Mouse (Mus musculus): ENCODE measurements around the gene Crabp2. TPM values are rescaled to one million over a fixed set of nuclear protein-coding genes. Genes with fewer than 3 reads are reported as not detected.

Gene Crabp2
- polyA plus RNA-seq, 1 experiment from 2014 or later: 50.7 TPM

GRCm38 (mm10) chr3:87947056-87947810 is 1.2 kb upstream of the Crabp2 start:
- WGBS: 5% methylated on average over 26 of the region's 26 CpGs
- Histone ChIP-seq H3K4me1 (replicated peaks) (peaks cover 51% of the 10 kb centered on the region), H3K9ac (0 out of 2 replicates have a peak overlapping the region, but pooled peaks have one; percentile 20), H3K27ac (replicated peaks) (no peak overlapping the region), H3K4me3 (peak overlapping the region; percentile 26), H3K9me3 (no peaks in the 10 kb centered on the region), H3K27me3 (0 out of 2 replicates have a peak, but pooled peaks cover 2% of the 10 kb centered on the region), H3K4me2 (peak overlapping the region; percentile 59), H3K36me3 (no peaks in the 10 kb centered on the region)
- no peak for ATAC-seq (ENCODE audit: low FRiP score, low read depth)

GRCm38 (mm10) chr3:87947811-87948199 is 661 bp upstream of the Crabp2 start:
- Histone ChIP-seq H3K36me3 (no peaks in the 10 kb centered on the region), H3K4me1 (replicated peaks) (peaks cover 56% of the 10 kb centered on the region), H3K4me3 (peak overlapping the region; percentile 26), H3K9me3 (no peaks in the 10 kb centered on the region), H3K27ac (replicated peaks) (no peak overlapping the region), H3K27me3 (0 out of 2 replicates have a peak, but pooled peaks cover 2% of the 10 kb centered on the region), H3K4me2 (peak overlapping the region; percentile 59), H3K9ac (0 out of 2 replicates have a peak overlapping the region, but pooled peaks have one; percentile 20)
- under 1% methylated on average over 17 of the region's 17 CpGs for WGBS
- no peak for ATAC-seq (ENCODE audit: low FRiP score, low read depth)

- Histone ChIP-seq H3K4me1 (replicated peaks) (peaks cover 60% of the 10 kb centered on the region), H3K4me3 (peak overlapping the region; percentile 26), H3K9me3 (no peaks in the 10 kb centered on the region), H3K27ac (replicated peaks) (no peak overlapping the region; the same call in 1 of the 2 replicates), H3K36me3 (no peaks in the 10 kb centered on the region), H3K9ac (no peak overlapping the region), H3K4me2 (peak overlapping the region; percentile 59), H3K27me3 (0 out of 2 replicates have a peak, but pooled peaks cover 2% of the 10 kb centered on the region)
- WGBS: 12% methylated on average over 16 of the region's 16 CpGs
- ATAC-seq (ENCODE audit: low FRiP score, low read depth): no peak
Observed at GRCm38 (mm10) chr3:87949266-87949954, 944 bp downstream of the Crabp2 start.

- ATAC-seq (ENCODE audit: low FRiP score, low read depth): no peak
- no peak overlapping the region for H3K27ac ChIP-seq (replicated peaks)
- H3K36me3 ChIP-seq: no peaks in the 10 kb centered on the region
- H3K9ac ChIP-seq: no peak overlapping the region
- H3K4me3 ChIP-seq: no peak overlapping the region
- peak overlapping the region; percentile 19; the same call in 1 of the 2 replicates for H3K4me2 ChIP-seq
- no peaks in the 10 kb centered on the region for H3K9me3 ChIP-seq
- 10% methylated on average over 13 of the region's 13 CpGs for WGBS
- peaks cover 60% of the 10 kb centered on the region for H3K4me1 ChIP-seq (replicated peaks)
- 0 out of 2 replicates have a peak, but pooled peaks cover 2% of the 10 kb centered on the region for H3K27me3 ChIP-seq
Observed at GRCm38 (mm10) chr3:87949955-87950515, 1.6 kb downstream of the Crabp2 start.

GRCm38 (mm10) chr3:87951946-87952345 is 3.5 kb downstream of the Crabp2 start:
- Histone ChIP-seq H3K4me2 (peak overlapping the region; percentile 47), H3K9me3 (no peaks in the 10 kb centered on the region), H3K4me1 (replicated peaks) (peaks cover 46% of the 10 kb centered on the region), H3K4me3 (peak overlapping the region; percentile 13), H3K9ac (0 out of 2 replicates have a peak overlapping the region, but pooled peaks have one; percentile 5), H3K27me3 (0 out of 2 replicates have a peak, but pooled peaks cover 2% of the 10 kb centered on the region), H3K36me3 (no peaks in the 10 kb centered on the region), H3K27ac (replicated peaks) (0 out of 2 replicates have a peak overlapping the region, but pooled peaks have one; percentile 30)
- no peak; the same call in 1 of the 2 replicates for ATAC-seq (ENCODE audit: low FRiP score, low read depth)
- WGBS: 12% methylated on average over 12 of the region's 12 CpGs

- peak overlapping the region; percentile 47 for H3K4me2 ChIP-seq
- H3K4me1 ChIP-seq (replicated peaks): peaks cover 41% of the 10 kb centered on the region
- no peaks in the 10 kb centered on the region for H3K36me3 ChIP-seq
- H3K9me3 ChIP-seq: no peaks in the 10 kb centered on the region
- ATAC-seq (ENCODE audit: low FRiP score, low read depth): peak; percentile 53; the same call in 1 of the 2 replicates
- WGBS: 3% methylated on average over 5 of the region's 5 CpGs
- H3K4me3 ChIP-seq: peak overlapping the region; percentile 13
- H3K27ac ChIP-seq (replicated peaks): peak overlapping the region; percentile 30; the same call in 1 of the 2 replicates
- H3K27me3 ChIP-seq: 0 out of 2 replicates have a peak, but pooled peaks cover 2% of the 10 kb centered on the region
- 0 out of 2 replicates have a peak overlapping the region, but pooled peaks have one; percentile 5 for H3K9ac ChIP-seq
Observed at GRCm38 (mm10) chr3:87952440-87952839, 4.0 kb downstream of the Crabp2 start.

- Histone ChIP-seq H3K36me3 (no peaks in the 10 kb centered on the region), H3K4me2 (no peak overlapping the region), H3K4me3 (no peak overlapping the region), H3K27ac (replicated peaks) (no peak overlapping the region), H3K9me3 (no peaks in the 10 kb centered on the region), H3K27me3 (no peaks in the 10 kb centered on the region), H3K9ac (no peak overlapping the region), H3K4me1 (replicated peaks) (peaks cover 12% of the 10 kb centered on the region)
- no peak for ATAC-seq (ENCODE audit: low FRiP score, low read depth)
- WGBS: 5% methylated on average over 1 of the region's 1 CpGs
Observed at GRCm38 (mm10) chr3:87958056-87958455, 9.6 kb downstream of the Crabp2 start.

- Histone ChIP-seq H3K27me3 (no peaks in the 10 kb centered on the region), H3K9me3 (no peaks in the 10 kb centered on the region), H3K4me2 (no peak overlapping the region), H3K9ac (no peak overlapping the region), H3K4me3 (no peak overlapping the region), H3K36me3 (no peaks in the 10 kb centered on the region), H3K4me1 (replicated peaks) (peaks cover 11% of the 10 kb centered on the region), H3K27ac (replicated peaks) (no peak overlapping the region)
- WGBS: 20% methylated on average over 4 of the region's 4 CpGs
- ATAC-seq (ENCODE audit: low FRiP score, low read depth): no peak
Observed at GRCm38 (mm10) chr3:87958476-87958875, 10.0 kb downstream of the Crabp2 start.

- Histone ChIP-seq H3K4me1 (replicated peaks) (peaks cover 11% of the 10 kb centered on the region), H3K36me3 (no peaks in the 10 kb centered on the region), H3K27me3 (no peaks in the 10 kb centered on the region), H3K9me3 (no peaks in the 10 kb centered on the region), H3K4me2 (no peak overlapping the region), H3K27ac (replicated peaks) (no peak overlapping the region), H3K9ac (no peak overlapping the region), H3K4me3 (no peak overlapping the region)
- 24% methylated on average over 1 of the region's 1 CpGs for WGBS
- ATAC-seq (ENCODE audit: low FRiP score, low read depth): no peak
Observed at GRCm38 (mm10) chr3:87958967-87959366, 10.5 kb downstream of the Crabp2 start.

- Histone ChIP-seq H3K4me2 (no peak overlapping the region), H3K27ac (replicated peaks) (no peak overlapping the region), H3K9me3 (no peaks in the 10 kb centered on the region), H3K36me3 (no peaks in the 10 kb centered on the region), H3K4me3 (no peak overlapping the region), H3K9ac (no peak overlapping the region), H3K4me1 (replicated peaks) (peaks cover 11% of the 10 kb centered on the region), H3K27me3 (no peaks in the 10 kb centered on the region)
- 32% methylated on average over 7 of the region's 7 CpGs for WGBS
- no peak for ATAC-seq (ENCODE audit: low FRiP score, low read depth)
Observed at GRCm38 (mm10) chr3:87959371-87959770, 10.9 kb downstream of the Crabp2 start.

GRCm38 (mm10) chr3:87960191-87960585 is 11.7 kb downstream of the Crabp2 start:
- peak overlapping the region; percentile 86 for H3K4me2 ChIP-seq
- no peaks in the 10 kb centered on the region for H3K36me3 ChIP-seq
- WGBS: 3% methylated on average over 10 of the region's 10 CpGs
- peak overlapping the region; percentile 46 for H3K4me3 ChIP-seq
- H3K27ac ChIP-seq (replicated peaks): peak overlapping the region; percentile 86
- H3K27me3 ChIP-seq: no peaks in the 10 kb centered on the region
- H3K4me1 ChIP-seq (replicated peaks): peaks cover 11% of the 10 kb centered on the region
- ATAC-seq (ENCODE audit: low FRiP score, low read depth): no peak
- no peaks in the 10 kb centered on the region for H3K9me3 ChIP-seq
- peak overlapping the region; percentile 62; the same call in 1 of the 2 replicates for H3K9ac ChIP-seq

All from hindbrain, embryonic 15.5 days (tissue).